Mouse (Mus musculus) megakaryocyte progenitor cell, adult 5-6 weeks (primary cell): ENCODE data around the gene G6pd2. TPM values are rescaled to one million over a fixed set of nuclear protein-coding genes. Genes with fewer than 3 reads are reported as not detected.

Source experiments
- ATAC-seq: replicated peaks from 2 replicates; pipeline ENCODE4 v1.8.0; 2016; ENCODE audit warnings: mild to moderate bottlenecking, moderate TSS enrichment, inconsistent platforms; ENCODE audit not compliant: poor library complexity
- total RNA-seq, 2 experiments: library from RNA; stranded (forward) in 1 of 2; stranded (reverse) in 1 of 2; fragments of 157-497, 149-512 nt in 1 of 2; fragments of 200-1000 nt in 1 of 2; gene quantifications; 2 replicates each; pipeline versions ENCODE4 v1.2.3 to v1.2.4; 2015 to 2017

Gene G6pd2
- total RNA-seq (2015) (0.05 and 0.12 TPM in 2 replicates), total RNA-seq (2017) (not detected in 2 replicates)

- no peak for ATAC-seq
Measured at GRCm38 (mm10) chr5:61808516-61808915, at the start of gene G6pd2. G6pd2 (plus strand) TSS chr5:61808816.

GRCm38 (mm10) chr5:61764214-61764613, 44.4 kb upstream of the G6pd2 start:
- ATAC-seq: no peak

- ATAC-seq: no peak
Measured at GRCm38 (mm10) chr5:61832935-61833551, 24.4 kb downstream of the G6pd2 start.

- no peak for ATAC-seq
Measured at GRCm38 (mm10) chr5:61843891-61844290, 35.3 kb downstream of the G6pd2 start.
